Mouse (Mus musculus): ENCODE data around the gene App. TPM values are rescaled to one million over a fixed set of nuclear protein-coding genes. Genes with fewer than 3 reads are reported as not detected.

The App gene
- total and polyA plus RNA-seq, 2 experiments = 28.9 to 29.9 TPM

GRCm38 (mm10) chr16:85157796-85158546, 15.6 kb downstream of the App start:
- DNase-seq (ENCODE audit: extremely low read depth, low read depth, low spot score) = no peak
- 87% methylated on average over 11 of the region's 11 CpGs for WGBS
- TF ChIP-seq POLR2A (IDR thresholded peaks at IDR 0.05; ENCODE audit: extremely low read depth, insufficient read depth, low read length) (no peak), CTCF (IDR thresholded peaks at IDR 0.05; ENCODE audit: low read depth, low read length) (no peak)

DNA sequence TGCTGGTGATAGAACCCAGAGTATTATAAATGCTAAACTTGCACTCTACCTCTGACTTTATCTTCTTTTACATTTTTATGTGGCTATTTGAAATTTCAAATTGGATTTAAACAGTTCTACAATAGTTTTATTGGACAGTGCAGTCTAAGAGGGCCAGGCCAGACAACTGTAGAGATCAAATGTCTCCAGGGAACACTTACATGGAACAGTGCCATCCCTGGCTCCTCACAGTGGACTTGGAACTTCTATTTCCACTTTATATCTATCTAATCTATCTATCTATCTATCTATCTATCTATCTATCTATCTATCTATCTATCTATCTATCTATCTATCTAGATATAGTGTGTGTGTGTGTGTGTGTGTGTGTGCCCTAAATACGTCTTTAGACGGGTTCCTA, 16.4 kb downstream of the App start:
- Histone ChIP-seq H3K4me1 (ENCODE audit: control insufficient read depth, insufficient read depth, low read length) (no peaks in the 10 kb centered on the region), H3K4me3 (ENCODE audit: insufficient read depth, low read depth, low read length) (no peak overlapping the region), H3K27ac (replicated peaks; ENCODE audit: insufficient read depth, low read depth, low read length) (no peak overlapping the region), H3K36me3 (ENCODE audit: control insufficient read depth, insufficient read depth, low read length) (no peaks in the 10 kb centered on the region), H3K79me2 (ENCODE audit: control insufficient read depth, insufficient read depth, low read length) (peaks cover 4% of the 10 kb centered on the region; the same call in 1 of the 2 replicates), H3K27me3 (ENCODE audit: control insufficient read depth, insufficient read depth, low read length) (no peaks in the 10 kb centered on the region), H3K9ac (ENCODE audit: low read depth, low read length) (no peak overlapping the region)
- no peak for DNase-seq (ENCODE audit: extremely low read depth, low read depth, low spot score)
- 95% methylated on average over 2 of the region's 2 CpGs for WGBS
- no peak for TF ChIP-seq POLR2A (IDR thresholded peaks at IDR 0.05; ENCODE audit: extremely low read depth, insufficient read depth, low read length)
- TF ChIP-seq CTCF (IDR thresholded peaks at IDR 0.05; ENCODE audit: low read depth, low read length) = no peak

More at GRCm38 (mm10) chr16:85157796-85158546, 15.6 kb downstream of the App start:
- Histone ChIP-seq H3K36me3 (ENCODE audit: control insufficient read depth, insufficient read depth, low read length) (no peaks in the 10 kb centered on the region), H3K4me3 (ENCODE audit: insufficient read depth, low read depth, low read length) (no peak overlapping the region), H3K27me3 (ENCODE audit: control insufficient read depth, insufficient read depth, low read length) (no peaks in the 10 kb centered on the region), H3K9ac (ENCODE audit: low read depth, low read length) (no peak overlapping the region), H3K4me1 (ENCODE audit: control insufficient read depth, insufficient read depth, low read length) (no peaks in the 10 kb centered on the region), H3K27ac (replicated peaks; ENCODE audit: insufficient read depth, low read depth, low read length) (no peak overlapping the region), H3K79me2 (ENCODE audit: control insufficient read depth, insufficient read depth, low read length) (peaks cover 4% of the 10 kb centered on the region; the same call in 1 of the 2 replicates)

DNA sequence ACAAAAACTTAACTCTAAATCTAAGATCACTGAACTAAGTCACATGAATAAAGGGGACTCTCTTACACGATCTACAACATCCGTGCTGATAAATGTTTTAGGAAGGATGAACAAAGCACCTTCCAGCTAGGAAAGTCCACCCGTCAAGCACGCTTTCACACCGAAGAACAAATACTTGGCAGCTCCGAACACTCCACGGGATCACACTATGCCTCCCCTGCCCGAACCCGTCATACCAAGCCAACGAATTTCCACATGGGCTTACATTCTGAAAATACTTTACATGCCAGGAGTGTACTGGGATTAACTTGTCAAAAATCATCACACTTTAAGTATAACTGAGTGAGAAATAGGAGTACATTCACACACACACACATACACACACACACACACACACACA, 17.7 kb downstream of the App start:
- peaks cover 2% of the 10 kb centered on the region; the same call in 1 of the 2 replicates for H3K4me1 ChIP-seq (ENCODE audit: control insufficient read depth, insufficient read depth, low read length)

GRCm38 (mm10) chr16:85152457-85152856, 21.1 kb downstream of the App start:
- WGBS = 76% methylated on average over 8 of the region's 8 CpGs
- peaks cover 6% of the 10 kb centered on the region for H3K4me1 ChIP-seq (ENCODE audit: control insufficient read depth, insufficient read depth, low read length)
- no peaks in the 10 kb centered on the region for H3K27me3 ChIP-seq (ENCODE audit: control insufficient read depth, insufficient read depth, low read length)
- no peak overlapping the region for H3K27ac ChIP-seq (replicated peaks; ENCODE audit: insufficient read depth, low read depth, low read length)
- TF ChIP-seq POLR2A (IDR thresholded peaks at IDR 0.05; ENCODE audit: extremely low read depth, insufficient read depth, low read length) (no peak), CTCF (IDR thresholded peaks at IDR 0.05; ENCODE audit: low read depth, low read length) (no peak)
- no peaks in the 10 kb centered on the region for H3K36me3 ChIP-seq (ENCODE audit: control insufficient read depth, insufficient read depth, low read length)
- peaks cover 4% of the 10 kb centered on the region; the same call in 1 of the 2 replicates for H3K79me2 ChIP-seq (ENCODE audit: control insufficient read depth, insufficient read depth, low read length)
- no peak for DNase-seq (ENCODE audit: extremely low read depth, low read depth, low spot score)
- H3K9ac ChIP-seq (ENCODE audit: low read depth, low read length) = no peak overlapping the region
- H3K4me3 ChIP-seq (ENCODE audit: insufficient read depth, low read depth, low read length) = no peak overlapping the region

More for the DNA sequence above, 17.7 kb downstream of the App start:
- H3K27ac ChIP-seq (replicated peaks; ENCODE audit: insufficient read depth, low read depth, low read length) = no peak overlapping the region
- no peak for DNase-seq (ENCODE audit: extremely low read depth, low read depth, low spot score)
- 90% methylated on average over 10 of the region's 10 CpGs for WGBS
- no peak overlapping the region for H3K9ac ChIP-seq (ENCODE audit: low read depth, low read length)
- no peaks in the 10 kb centered on the region for H3K36me3 ChIP-seq (ENCODE audit: control insufficient read depth, insufficient read depth, low read length)
- H3K79me2 ChIP-seq (ENCODE audit: control insufficient read depth, insufficient read depth, low read length) = peaks cover 4% of the 10 kb centered on the region; the same call in 1 of the 2 replicates
- TF ChIP-seq CTCF (IDR thresholded peaks at IDR 0.05; ENCODE audit: low read depth, low read length) (no peak), POLR2A (IDR thresholded peaks at IDR 0.05; ENCODE audit: extremely low read depth, insufficient read depth, low read length) (no peak)
- H3K4me3 ChIP-seq (ENCODE audit: insufficient read depth, low read depth, low read length) = no peak overlapping the region
- H3K27me3 ChIP-seq (ENCODE audit: control insufficient read depth, insufficient read depth, low read length) = no peaks in the 10 kb centered on the region

DNA sequence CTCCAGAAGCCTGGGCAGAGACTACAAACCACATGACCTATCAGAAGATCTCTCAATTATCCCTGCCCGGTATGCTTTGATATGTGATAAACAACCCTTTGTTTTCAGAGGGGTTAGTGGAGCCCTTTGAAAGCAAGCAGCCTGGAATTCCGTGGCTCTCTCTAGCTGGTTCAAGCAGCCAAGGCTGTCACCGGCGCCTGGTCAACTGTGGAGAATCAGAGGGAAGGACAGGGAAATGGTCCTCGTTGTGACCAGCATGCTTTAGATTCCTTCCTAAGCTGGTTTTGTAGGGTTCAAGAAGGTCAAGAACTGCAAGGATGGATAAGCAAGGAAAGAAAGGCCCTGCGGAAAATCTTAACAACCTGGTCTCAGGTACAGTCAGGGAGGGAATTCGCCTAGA, 21.9 kb downstream of the App start:
- Histone ChIP-seq H3K4me3 (ENCODE audit: insufficient read depth, low read depth, low read length) (no peak overlapping the region), H3K27ac (replicated peaks; ENCODE audit: insufficient read depth, low read depth, low read length) (peak overlapping the region; percentile 32; the same call in 1 of the 2 replicates), H3K36me3 (ENCODE audit: control insufficient read depth, insufficient read depth, low read length) (no peaks in the 10 kb centered on the region), H3K9ac (ENCODE audit: low read depth, low read length) (no peak overlapping the region), H3K79me2 (ENCODE audit: control insufficient read depth, insufficient read depth, low read length) (peaks cover 4% of the 10 kb centered on the region; the same call in 1 of the 2 replicates), H3K4me1 (ENCODE audit: control insufficient read depth, insufficient read depth, low read length) (peaks cover 6% of the 10 kb centered on the region), H3K27me3 (ENCODE audit: control insufficient read depth, insufficient read depth, low read length) (no peaks in the 10 kb centered on the region)
- 65% methylated on average over 7 of the region's 7 CpGs for WGBS
- TF ChIP-seq CTCF (IDR thresholded peaks at IDR 0.05; ENCODE audit: low read depth, low read length) = no peak
- no peak for TF ChIP-seq POLR2A (IDR thresholded peaks at IDR 0.05; ENCODE audit: extremely low read depth, insufficient read depth, low read length)
- DNase-seq (ENCODE audit: extremely low read depth, low read depth, low spot score) = no peak

DNA sequence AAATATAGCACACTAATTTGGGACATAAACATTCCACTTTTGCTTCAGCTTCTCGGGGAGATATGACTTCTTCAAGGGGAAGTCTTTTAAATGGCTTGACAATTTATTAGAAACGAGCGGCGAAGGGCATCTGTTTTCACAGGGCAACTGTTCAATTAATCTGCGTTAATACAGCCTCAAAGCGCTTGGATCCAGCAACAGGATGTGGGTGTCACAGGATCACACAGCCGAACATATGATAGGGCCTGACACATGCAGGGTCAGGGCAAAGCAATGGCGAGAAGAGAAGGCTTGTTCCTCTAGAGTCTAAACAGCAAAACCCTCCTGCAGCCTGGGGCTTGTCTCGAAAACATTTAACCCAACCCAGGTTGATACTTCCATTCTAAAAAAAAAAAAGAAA, 22.7 kb downstream of the App start:
- Histone ChIP-seq H3K79me2 (ENCODE audit: control insufficient read depth, insufficient read depth, low read length) (peaks cover 5% of the 10 kb centered on the region; the same call in 1 of the 2 replicates), H3K4me3 (ENCODE audit: insufficient read depth, low read depth, low read length) (no peak overlapping the region), H3K27me3 (ENCODE audit: control insufficient read depth, insufficient read depth, low read length) (no peaks in the 10 kb centered on the region), H3K4me1 (ENCODE audit: control insufficient read depth, insufficient read depth, low read length) (peaks cover 6% of the 10 kb centered on the region), H3K9ac (ENCODE audit: low read depth, low read length) (no peak overlapping the region), H3K36me3 (ENCODE audit: control insufficient read depth, insufficient read depth, low read length) (no peaks in the 10 kb centered on the region), H3K27ac (replicated peaks; ENCODE audit: insufficient read depth, low read depth, low read length) (no peak overlapping the region)
- WGBS = 68% methylated on average over 9 of the region's 9 CpGs
- TF ChIP-seq CTCF (IDR thresholded peaks at IDR 0.05; ENCODE audit: low read depth, low read length) (no peak), POLR2A (IDR thresholded peaks at IDR 0.05; ENCODE audit: extremely low read depth, insufficient read depth, low read length) (no peak)
- DNase-seq (ENCODE audit: extremely low read depth, low read depth, low spot score) = peak; percentile 31

All from liver, adult 2 months (tissue).